Mouse (Mus musculus): ENCODE results near the gene Vps54.

Vps54 gene

GRCm38 (mm10) chr11:21339088-21339487 is 100.0 kb downstream of the Vps54 start:
- DNase-seq (ENCODE audit: low read depth, low spot score) = no peak

GRCm38 (mm10) chr11:21343490-21343889 is 104.4 kb downstream of the Vps54 start:
- DNase-seq (ENCODE audit: low read depth, low spot score) = no peak

- no peak for DNase-seq (ENCODE audit: low read depth, low spot score)
These were observed 106.9 kb downstream of the Vps54 start for GRCm38 (mm10) chr11:21346020-21346419.

GRCm38 (mm10) chr11:21348890-21349289 is 109.8 kb downstream of the Vps54 start:
- DNase-seq (ENCODE audit: low read depth, low spot score) = no peak

- DNase-seq (ENCODE audit: low read depth, low spot score) = no peak
These were observed 112.2 kb downstream of the Vps54 start for GRCm38 (mm10) chr11:21351296-21351695.

- DNase-seq (ENCODE audit: low read depth, low spot score) = no peak
These were observed 124.3 kb downstream of the Vps54 start for GRCm38 (mm10) chr11:21363144-21363940.

- peak; percentile 34 for DNase-seq (ENCODE audit: low read depth, low spot score)
These were observed 129.4 kb downstream of the Vps54 start for GRCm38 (mm10) chr11:21368466-21368865.

- DNase-seq (ENCODE audit: low read depth, low spot score) = peak; percentile 64
These were observed 130.4 kb downstream of the Vps54 start for GRCm38 (mm10) chr11:21369248-21370016.

GRCm38 (mm10) chr11:21370399-21371121 is 131.5 kb downstream of the Vps54 start:
- DNase-seq (ENCODE audit: low read depth, low spot score) = peak; percentile 84

All from 3T3-L1 (cell line).